Mouse (Mus musculus) testis, adult 2 months (tissue): ENCODE measurements around the gene Nkiras2.

Source experiments
- CTCF ChIP-seq: fragments of 200-500 bp; IDR thresholded peaks from 2 replicates; pipeline ENCODE4 v1.5.1; 2012; ENCODE audit warnings: low read depth, mild to moderate bottlenecking, inconsistent platforms, low read length, moderate library complexity; ENCODE audit not compliant: control insufficient read depth, insufficient read depth, insufficient replicate concordance
- POLR2A ChIP-seq: fragments of 200-500 bp; IDR thresholded peaks from 2 replicates; pipeline ENCODE4 v1.6.1; 2012; ENCODE audit warnings: low read depth, mild to moderate bottlenecking, inconsistent platforms, low read length, moderate library complexity; ENCODE audit not compliant: control insufficient read depth

- TF ChIP-seq CTCF: no peak
- no peak for TF ChIP-seq POLR2A
These were observed 21.0 kb upstream of the Nkiras2 start for GRCm38 (mm10) chr11:100598074-100598473.
